Mouse (Mus musculus) urinary bladder, postnatal 4 days (tissue): ENCODE measurements around the gene Tfec.

ENCODE experiments used
- DNase-seq, 2 experiments: peaks; one replicate each; pipeline ENCODE4 v3.0.0; 2021 to 2022; ENCODE audit warnings: low spot score in 2 of 2

Gene Tfec

GRCm38 (mm10) chr6:16794036-16794435 is 104.2 kb downstream of the Tfec start:
- no peak for DNase-seq

- no peak for DNase-seq
Measured at GRCm38 (mm10) chr6:16785166-16785565, 113.1 kb downstream of the Tfec start.
